Mouse (Mus musculus) midbrain, postnatal 0 days (tissue): ENCODE measurements around the gene Mfap2. TPM values are rescaled to one million over a fixed set of nuclear protein-coding genes. Genes with fewer than 3 reads are reported as not detected.

Experiments used
- ATAC-seq: fragments of 200-750 bp; cut with Nextera tagmentation; 2 replicates; pipeline ENCODE4 v1.8.0; 2017; ENCODE audit warnings: moderate number of reproducible peaks, mild to moderate bottlenecking, moderate TSS enrichment, moderate library complexity; ENCODE audit not compliant: low FRiP score
- DNase-seq: peaks from one replicate; pipeline ENCODE4 v3.0.0-alpha.2; 2015; ENCODE audit warnings: low spot score
- H3K27ac ChIP-seq: fragments of 300-500 bp; sonication (generic); 2 replicates; pipeline ENCODE4 v1.5.1; 2014; ENCODE audit warnings: low read depth, mild to moderate bottlenecking, low read length, mixed read lengths
- H3K27me3 ChIP-seq: fragments of 300-500 bp; sonication (generic); 2 replicates; pipeline ENCODE4 v1.6.1; 2014; ENCODE audit warnings: low read length, control low read depth, mixed read lengths; ENCODE audit not compliant: insufficient read depth
- H3K36me3 ChIP-seq: fragments of 300-500 bp; sonication (generic); 2 replicates; pipeline ENCODE4 v1.6.1; 2014; ENCODE audit warnings: low read length, control low read depth, mixed read lengths; ENCODE audit not compliant: insufficient read depth
- H3K4me1 ChIP-seq: fragments of 300-500 bp; sonication (generic); 2 replicates; pipeline ENCODE4 v1.6.1; 2014; ENCODE audit warnings: mild to moderate bottlenecking, control low read depth, antibody characterized with exemption, low read length, mixed read lengths; ENCODE audit not compliant: insufficient read depth
- H3K4me2 ChIP-seq: fragments of 300-500 bp; sonication (generic); 2 replicates; pipeline ENCODE4 v1.6.1; 2014; ENCODE audit warnings: low read depth, mild to moderate bottlenecking, low read length, mixed read lengths; ENCODE audit not compliant: poor library complexity, severe bottlenecking
- H3K4me3 ChIP-seq: fragments of 300-500 bp; sonication (generic); 2 replicates; pipeline ENCODE4 v1.5.1; 2014; ENCODE audit warnings: low read depth, mild to moderate bottlenecking, low read length, moderate library complexity
- H3K9ac ChIP-seq: fragments of 300-500 bp; sonication (generic); replicated peaks from 2 replicates; pipeline ENCODE4 v1.6.1; 2014; ENCODE audit warnings: mild to moderate bottlenecking, low read length, moderate library complexity, mixed read lengths; ENCODE audit not compliant: poor library complexity, severe bottlenecking
- H3K9me3 ChIP-seq: fragments of 300-500 bp; sonication (generic); 2 replicates; pipeline ENCODE4 v1.6.1; 2016; ENCODE audit warnings: low read length, control low read depth
- CTCF ChIP-seq: IDR thresholded peaks from 2 replicates; pipeline ENCODE4 v1.5.1; 2016; ENCODE audit warnings: antibody characterized with exemption, mild to moderate bottlenecking
- WGBS: fragments of 180-500 bp; shearing (Covaris S2); extraction: QIAGEN DNeasy Blood & Tissue Kit; methylation state at CpG from one replicate; pipeline ENCODE4 v1.1.7; 2014; 5-methylcytosine and 5-hydroxymethylcytosine counted together
- polyA plus RNA-seq: library from polyadenylated mRNA; unstranded; fragments of >200 nt; fragmentation: Nextera tagmentation; extraction: Ambion mirVana; gene quantifications from 2 replicates; pipeline ENCODE4 v1.2.1, GENCODE M21; 2015
- total RNA-seq: library from RNA; depleted of rRNA; stranded (reverse); fragments of >200 nt; gene quantifications from 2 replicates; pipeline ENCODE4 v1.2.3, GENCODE M21; 2014

The Mfap2 gene
- total and polyA plus RNA-seq, 2 experiments from 2014 or later: 32.4 to 104 TPM

DNA sequence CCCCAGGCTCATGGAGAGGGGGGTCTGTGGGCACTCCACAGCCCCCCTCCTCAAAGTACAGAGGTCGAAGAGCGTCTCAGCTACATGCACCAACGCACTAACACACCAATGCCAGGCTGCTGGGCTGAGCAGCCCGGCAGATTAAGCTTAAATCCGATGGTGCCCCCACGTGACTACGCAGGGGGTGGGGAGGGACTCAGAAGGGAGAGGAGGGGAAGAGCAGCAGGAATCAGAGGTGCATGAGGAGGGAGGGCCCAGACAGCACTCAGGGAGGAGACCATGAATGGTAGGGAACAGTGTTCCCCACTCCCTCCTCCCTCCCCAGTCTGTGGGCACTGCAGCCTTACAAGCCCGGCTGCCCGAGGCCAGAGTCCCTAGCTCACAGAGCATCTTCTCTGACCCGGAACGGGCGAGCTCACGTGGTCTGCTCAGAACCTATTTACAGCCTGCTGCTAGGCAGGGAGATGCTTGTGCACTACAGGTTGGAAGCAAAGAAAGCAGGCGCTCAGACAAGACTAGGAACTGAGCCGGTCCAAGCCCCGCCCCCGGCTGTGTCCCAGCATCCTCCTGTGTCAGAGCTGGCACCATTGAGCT lies 43.4 kb downstream of the Mfap2 start:
- Histone ChIP-seq H3K4me2 (peak overlapping the region; percentile 48), H3K27ac (peak overlapping the region; percentile 80), H3K9ac (0 out of 2 replicates have a peak overlapping the region, but pooled peaks have one; percentile 51), H3K4me1 (peaks cover 27% of the 10 kb centered on the region), H3K9me3 (no peaks in the 10 kb centered on the region), H3K27me3 (no peaks in the 10 kb centered on the region), H3K36me3 (no peaks in the 10 kb centered on the region), H3K4me3 (peak overlapping the region; percentile 0; the same call in 1 of the 2 replicates)
- DNase-seq: peak; percentile 75
- ATAC-seq: peak; percentile 69
- WGBS: 6% methylated on average over 17 of the region's 17 CpGs
- TF ChIP-seq CTCF: no peak

DNA sequence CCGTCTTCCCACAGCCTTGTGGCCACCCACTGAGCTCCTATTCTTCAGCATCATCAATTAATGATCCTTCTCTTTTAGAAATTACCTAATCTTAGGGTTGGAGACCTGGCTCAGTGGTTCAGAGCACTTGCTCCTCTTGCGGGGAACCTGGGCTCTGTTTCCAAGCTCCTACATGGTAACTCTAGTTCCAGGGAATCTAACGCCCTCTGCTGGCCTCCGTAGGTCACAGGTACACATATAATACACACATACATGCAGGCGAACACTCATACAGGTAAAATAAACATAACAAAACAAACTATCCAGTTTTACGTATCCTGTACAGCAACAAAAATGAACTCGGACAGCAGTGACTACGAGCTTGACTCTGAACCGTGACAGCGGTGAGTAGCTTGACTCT lies 46.8 kb downstream of the Mfap2 start:
- no peak; the same call in 1 of the 2 replicates for TF ChIP-seq CTCF
- H3K9me3 ChIP-seq: no peaks in the 10 kb centered on the region
- 94% methylated on average over 10 of the region's 10 CpGs for WGBS
- no peak for ATAC-seq
- no peak overlapping the region for H3K4me2 ChIP-seq
- no peak for DNase-seq
- H3K27ac ChIP-seq: no peak overlapping the region
- no peaks in the 10 kb centered on the region for H3K27me3 ChIP-seq
- H3K9ac ChIP-seq: no peak overlapping the region
- no peaks in the 10 kb centered on the region for H3K36me3 ChIP-seq
- no peak overlapping the region for H3K4me3 ChIP-seq
- peaks cover 12% of the 10 kb centered on the region; the same call in 1 of the 2 replicates for H3K4me1 ChIP-seq

DNA sequence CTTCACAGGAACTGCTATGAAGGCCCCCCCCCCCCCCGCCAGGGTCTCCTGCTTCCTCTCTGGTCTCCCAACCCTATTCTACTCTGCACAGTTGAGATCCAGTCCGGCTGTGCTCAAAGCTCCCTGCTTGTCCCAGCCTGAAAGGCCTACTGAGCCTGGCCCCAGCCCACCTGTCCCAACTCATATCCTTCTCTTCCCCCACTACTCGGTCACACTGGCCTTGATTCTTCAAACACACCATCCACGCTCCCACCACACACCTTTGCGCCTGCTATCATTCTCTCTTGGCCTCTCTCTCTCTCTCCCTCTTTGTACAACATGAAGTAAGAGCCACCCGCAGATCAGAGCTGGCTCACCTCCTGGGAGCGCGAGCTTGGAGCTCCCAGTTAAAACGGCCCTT lies 48.6 kb downstream of the Mfap2 start:
- Histone ChIP-seq H3K36me3 (no peaks in the 10 kb centered on the region), H3K4me3 (no peak overlapping the region), H3K4me2 (no peak overlapping the region), H3K4me1 (peaks cover 4% of the 10 kb centered on the region; the same call in 1 of the 2 replicates), H3K27me3 (no peaks in the 10 kb centered on the region), H3K9ac (no peak overlapping the region), H3K9me3 (no peaks in the 10 kb centered on the region), H3K27ac (no peak overlapping the region)
- DNase-seq: no peak
- ATAC-seq: no peak
- 71% methylated on average over 9 of the region's 9 CpGs for WGBS
- no peak for TF ChIP-seq CTCF

DNA sequence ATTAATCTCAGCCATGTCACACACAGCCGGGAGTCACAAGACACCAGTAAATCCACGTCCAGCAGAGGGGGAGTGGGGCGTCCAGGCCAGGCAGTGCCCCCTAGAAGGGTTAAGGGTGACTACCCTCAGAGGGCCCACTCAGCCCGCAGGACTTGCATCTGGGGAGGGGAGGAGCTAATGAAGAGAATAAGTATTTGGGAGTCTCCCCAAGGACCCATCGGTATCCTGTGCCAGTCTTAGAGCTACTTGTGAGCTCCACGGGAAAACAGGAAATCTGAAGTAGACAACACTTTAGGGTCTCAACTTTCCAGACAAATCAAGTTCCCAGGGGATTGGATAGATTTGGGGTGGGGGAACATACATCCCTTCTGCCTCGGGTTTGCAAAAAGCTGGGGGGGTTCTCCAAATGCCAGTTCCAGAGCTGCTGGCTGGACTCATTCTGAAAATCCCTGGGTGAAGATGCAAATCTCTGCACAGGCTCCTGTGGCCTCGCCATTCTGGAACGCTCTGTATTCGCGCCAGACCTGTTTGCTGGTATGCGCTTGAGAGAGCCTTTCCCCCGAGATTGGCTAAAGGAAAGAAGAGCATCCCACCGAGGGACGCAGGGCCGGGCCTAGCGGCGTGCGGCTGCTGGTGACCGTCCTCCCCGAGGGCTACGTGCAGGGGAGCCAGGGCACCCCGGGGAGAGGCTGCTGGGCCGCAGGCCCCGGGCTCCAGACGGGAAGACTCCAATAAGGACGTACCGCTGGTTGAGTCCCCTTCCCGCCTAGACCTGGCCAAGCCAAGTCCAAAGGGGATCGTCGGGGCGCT lies 49.6 kb downstream of the Mfap2 start:
- H3K27me3 ChIP-seq: no peaks in the 10 kb centered on the region
- H3K9me3 ChIP-seq: no peaks in the 10 kb centered on the region
- TF ChIP-seq CTCF: no peak
- no peaks in the 10 kb centered on the region for H3K4me1 ChIP-seq
- peak overlapping the region; percentile 89 for H3K27ac ChIP-seq
- peak overlapping the region; percentile 76 for H3K4me2 ChIP-seq
- peak overlapping the region; percentile 81 for H3K9ac ChIP-seq
- no peak for ATAC-seq
- H3K4me3 ChIP-seq: peak overlapping the region; percentile 54
- DNase-seq: peak; percentile 53
- H3K36me3 ChIP-seq: no peaks in the 10 kb centered on the region
- 2% methylated on average over 32 of the region's 32 CpGs for WGBS

DNA sequence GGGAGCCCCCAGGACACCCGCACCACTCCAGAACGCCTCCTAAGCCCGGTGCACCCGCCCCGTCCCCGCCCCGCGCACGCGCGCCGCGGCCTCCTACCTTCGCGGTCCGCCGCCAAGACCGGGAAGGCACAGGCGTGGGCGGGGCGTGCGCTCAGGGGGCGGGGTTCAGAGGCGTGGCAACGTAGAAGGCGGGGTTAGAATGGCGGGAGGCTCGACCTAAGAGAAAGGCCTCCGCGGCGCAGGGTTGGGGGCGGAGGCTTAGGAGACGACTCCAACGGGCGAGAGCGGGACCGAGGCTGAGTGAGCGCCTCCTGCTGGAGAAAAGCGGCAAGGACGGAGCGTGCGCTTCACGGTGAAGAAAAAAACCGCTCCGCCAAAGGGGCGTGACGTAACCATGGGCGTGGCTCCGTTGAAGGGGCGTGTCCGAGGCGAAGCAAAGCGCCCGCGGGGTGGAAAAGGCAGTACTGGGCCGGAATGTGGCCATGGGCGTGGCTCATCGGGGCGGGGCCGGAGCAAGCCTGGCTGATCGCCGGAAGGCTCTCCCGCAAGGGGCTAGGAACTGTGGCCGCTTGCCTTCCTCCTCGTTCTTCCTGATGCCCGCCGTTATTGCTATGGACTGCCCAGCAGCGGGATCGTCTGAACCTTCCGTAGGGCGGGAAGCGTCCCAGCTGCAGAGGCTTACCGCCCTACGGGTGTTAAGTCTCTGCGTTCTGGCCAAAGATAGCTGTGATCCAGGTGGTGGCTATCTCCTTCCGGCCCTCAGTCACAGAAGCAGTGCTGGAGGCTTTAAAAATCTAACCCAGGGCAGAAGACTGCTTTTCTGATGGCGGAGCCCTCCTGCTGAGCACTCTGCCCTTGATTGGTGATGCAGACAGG lies 50.4 kb downstream of the Mfap2 start, which contains the start of gene Crocc:
Gene Crocc, minus strand, starts transcription at position 125 of the 876 bp plus-strand sequence.
- peak within 1 kb of the TSS; percentile 54 for H3K4me3 ChIP-seq
- peak within 1 kb of the TSS; percentile 89 for H3K27ac ChIP-seq
- H3K9me3 ChIP-seq: no peaks in the 10 kb centered on the region
- H3K4me2 ChIP-seq: peak within 1 kb of the TSS; percentile 76
- under 1% methylated on average over 62 of the region's 77 CpGs for WGBS
- H3K9ac ChIP-seq: peak within 1 kb of the TSS; percentile 81
- H3K27me3 ChIP-seq: no peaks in the 10 kb centered on the region
- ATAC-seq: peak; percentile 95
- H3K36me3 ChIP-seq: peaks cover 2% of the 10 kb centered on the region; the same call in 1 of the 2 replicates
- TF ChIP-seq CTCF: peak; percentile 98
- no peaks in the 10 kb centered on the region for H3K4me1 ChIP-seq
- peak; percentile 99 for DNase-seq
